Mouse (Mus musculus): ENCODE results near the gene Tcap. TPM values are rescaled to one million over a fixed set of nuclear protein-coding genes. Genes with fewer than 3 reads are reported as not detected.

Gene Tcap
- polyA plus RNA-seq, 1 experiment: 33.0 TPM

DNA sequence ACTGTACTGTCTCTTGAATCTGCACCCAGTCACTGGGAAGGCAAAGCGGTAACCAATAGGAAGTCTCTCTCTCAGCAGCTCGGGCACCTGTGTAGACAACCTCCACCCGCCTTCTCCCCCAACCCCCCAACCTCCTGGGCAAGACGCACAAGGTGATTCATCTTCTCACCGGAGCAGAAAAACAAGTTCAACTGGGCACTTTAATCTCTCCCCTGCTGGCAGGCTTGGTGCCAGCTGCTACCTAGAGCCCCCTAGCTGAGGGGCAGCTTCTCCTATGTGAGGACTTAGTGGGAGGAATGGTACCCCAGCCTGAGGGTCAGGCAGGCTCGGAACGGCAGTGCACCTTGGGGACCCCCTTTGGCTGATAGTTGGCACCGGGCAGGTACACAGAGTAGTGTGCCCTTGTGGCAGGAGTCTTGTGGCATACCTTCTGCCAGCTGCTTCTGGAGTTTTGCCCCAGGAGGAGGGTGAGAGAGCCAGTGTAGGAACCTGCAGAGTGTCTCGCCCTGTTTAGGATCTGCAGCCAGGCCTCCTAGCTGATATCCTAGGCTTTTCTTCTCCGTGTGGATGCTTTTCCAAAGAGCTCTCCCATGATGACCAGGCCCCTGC lies 35.4 kb downstream of the Tcap start:
- H3K4me3 ChIP-seq (ENCODE audit: insufficient read depth, low read depth, low read length): no peak overlapping the region
- H3K4me1 ChIP-seq (ENCODE audit: control insufficient read depth, insufficient read depth, low read length): peaks cover 42% of the 10 kb centered on the region
- WGBS: 35% methylated on average over 10 of the region's 10 CpGs
- H3K27ac ChIP-seq (ENCODE audit: insufficient read depth, low read depth, low read length): peak overlapping the region; percentile 81
- no peak for TF ChIP-seq POLR2A (IDR thresholded peaks at IDR 0.05; ENCODE audit: low read depth, low read length)
- no peak for TF ChIP-seq CTCF (conservative IDR thresholded peaks at IDR 0.05; ENCODE audit: insufficient read depth, insufficient read length, low read depth, low read length)
- peak; percentile 87 for DNase-seq
- H3K27me3 ChIP-seq (replicated peaks; ENCODE audit: control insufficient read depth, insufficient read depth, low read length): no peaks in the 10 kb centered on the region
- H3K36me3 ChIP-seq (ENCODE audit: control insufficient read depth, insufficient read depth, low read length): peaks cover 2% of the 10 kb centered on the region; the same call in 1 of the 2 replicates

DNA sequence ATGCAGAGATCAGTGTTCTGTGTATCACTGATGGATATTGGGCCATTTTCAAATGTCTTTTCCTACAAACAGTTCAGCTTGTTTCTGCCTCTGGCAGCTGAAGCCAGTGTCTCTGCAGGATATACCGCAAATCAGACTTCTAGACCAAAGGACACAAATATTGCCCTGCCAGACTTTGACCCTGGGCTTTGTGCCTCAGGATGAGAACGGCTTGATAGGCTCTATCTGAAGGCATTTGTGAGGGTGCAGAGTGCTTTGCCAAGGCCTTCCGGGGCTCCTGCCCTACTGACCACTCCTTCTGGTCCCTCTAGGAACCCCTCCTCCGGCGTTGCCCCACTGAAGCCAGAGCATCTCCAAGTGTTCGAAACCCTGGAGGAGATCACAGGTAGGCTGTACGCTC lies 43.0 kb downstream of the Tcap start:
- 70% methylated on average over 7 of the region's 7 CpGs for WGBS
- DNase-seq: peak; percentile 84
- Histone ChIP-seq H3K4me3 (ENCODE audit: insufficient read depth, low read depth, low read length) (no peak overlapping the region), H3K27me3 (replicated peaks; ENCODE audit: control insufficient read depth, insufficient read depth, low read length) (no peaks in the 10 kb centered on the region), H3K36me3 (ENCODE audit: control insufficient read depth, insufficient read depth, low read length) (peaks cover 5% of the 10 kb centered on the region), H3K4me1 (ENCODE audit: control insufficient read depth, insufficient read depth, low read length) (peaks cover 5% of the 10 kb centered on the region; the same call in 1 of the 2 replicates), H3K27ac (ENCODE audit: insufficient read depth, low read depth, low read length) (peak overlapping the region; percentile 48; the same call in 1 of the 2 replicates)
- TF ChIP-seq POLR2A (IDR thresholded peaks at IDR 0.05; ENCODE audit: low read depth, low read length) (no peak), CTCF (conservative IDR thresholded peaks at IDR 0.05; ENCODE audit: insufficient read depth, insufficient read length, low read depth, low read length) (no peak)

- Histone ChIP-seq H3K27me3 (replicated peaks; ENCODE audit: control insufficient read depth, insufficient read depth, low read length) (no peaks in the 10 kb centered on the region), H3K36me3 (ENCODE audit: control insufficient read depth, insufficient read depth, low read length) (peaks cover 6% of the 10 kb centered on the region), H3K4me1 (ENCODE audit: control insufficient read depth, insufficient read depth, low read length) (peaks cover 5% of the 10 kb centered on the region; the same call in 1 of the 2 replicates), H3K4me3 (ENCODE audit: insufficient read depth, low read depth, low read length) (no peak overlapping the region), H3K27ac (ENCODE audit: insufficient read depth, low read depth, low read length) (no peak overlapping the region)
- no peak for DNase-seq
- TF ChIP-seq CTCF (conservative IDR thresholded peaks at IDR 0.05; ENCODE audit: insufficient read depth, insufficient read length, low read depth, low read length): no peak
- TF ChIP-seq POLR2A (IDR thresholded peaks at IDR 0.05; ENCODE audit: low read depth, low read length): no peak
- 79% methylated on average over 5 of the region's 5 CpGs for WGBS
These were observed 44.8 kb downstream of the Tcap start for GRCm38 (mm10) chr11:98428436-98428835.

DNA sequence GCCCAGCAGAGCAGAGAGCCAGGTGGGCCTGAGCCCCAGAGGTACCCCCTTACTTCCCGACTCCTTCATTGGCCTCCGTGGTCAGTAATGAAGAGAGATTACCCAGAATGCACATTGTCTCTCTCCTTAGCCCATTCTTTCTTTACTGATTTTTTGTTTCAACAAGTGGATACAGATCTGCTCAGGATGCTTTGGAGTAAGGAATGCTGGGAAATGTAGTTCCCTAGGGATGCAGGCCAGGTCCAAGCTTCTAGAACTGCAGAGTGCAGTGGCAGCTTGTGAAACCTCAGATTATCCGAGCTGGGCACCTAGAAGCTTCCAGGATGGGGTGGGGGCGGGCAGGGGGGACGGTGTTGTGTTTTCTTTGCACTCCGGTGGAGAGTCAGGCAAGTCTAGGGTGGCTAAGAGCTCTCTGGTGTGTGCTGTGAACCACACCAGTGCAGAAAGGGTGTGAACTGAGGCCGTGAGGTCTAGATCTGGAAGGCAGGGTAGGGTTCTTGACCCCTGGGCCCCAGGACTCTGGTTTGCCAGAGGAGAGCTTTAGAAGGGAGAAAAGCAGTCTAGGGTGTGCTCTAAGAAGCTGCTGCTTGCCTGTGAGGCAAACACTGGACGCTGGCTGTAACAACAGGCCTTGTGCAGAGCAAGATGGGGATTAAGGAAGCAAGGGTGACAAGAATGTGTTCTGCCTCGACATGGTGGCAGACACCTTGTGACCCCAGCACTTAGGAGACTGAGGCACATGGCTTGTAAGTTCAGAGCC lies 48.3 kb downstream of the Tcap start:
- TF ChIP-seq CTCF (conservative IDR thresholded peaks at IDR 0.05; ENCODE audit: insufficient read depth, insufficient read length, low read depth, low read length) (no peak), POLR2A (IDR thresholded peaks at IDR 0.05; ENCODE audit: low read depth, low read length) (no peak)
- Histone ChIP-seq H3K27ac (ENCODE audit: insufficient read depth, low read depth, low read length) (no peak overlapping the region), H3K4me3 (ENCODE audit: insufficient read depth, low read depth, low read length) (no peak overlapping the region), H3K36me3 (ENCODE audit: control insufficient read depth, insufficient read depth, low read length) (peaks cover 4% of the 10 kb centered on the region), H3K27me3 (replicated peaks; ENCODE audit: control insufficient read depth, insufficient read depth, low read length) (no peaks in the 10 kb centered on the region), H3K4me1 (ENCODE audit: control insufficient read depth, insufficient read depth, low read length) (no peaks in the 10 kb centered on the region; the same call in 1 of the 2 replicates)
- WGBS: 83% methylated on average over 9 of the region's 9 CpGs
- no peak for DNase-seq

Other genes starting within 250 kb of the Tcap start
- gene Fbxl20, start 233.4 kb upstream of the Tcap start, polyA plus RNA-seq (2012; rRNA removed): 15.3 and 17.4 TPM in 2 replicates
- gene Med1, start 190.5 kb upstream of the Tcap start, polyA plus RNA-seq (2012; rRNA removed): 11.8 and 13.0 TPM in 2 replicates
- 11.4 and 12.0 TPM in 2 replicates for gene Cdk12, start 180.8 kb upstream of the Tcap start, polyA plus RNA-seq (2012; rRNA removed)
- gene Neurod2, start 54.2 kb upstream of the Tcap start, polyA plus RNA-seq (2012; rRNA removed): not detected in 2 replicates
- 84.7 and 94.6 TPM in 2 replicates for gene Ppp1r1b, start 35.4 kb upstream of the Tcap start, polyA plus RNA-seq (2012; rRNA removed)
- gene Stard3, start 25.4 kb upstream of the Tcap start, polyA plus RNA-seq (2012; rRNA removed): 59.1 and 74.9 TPM in 2 replicates
- not detected in 2 replicates for gene Pnmt, start 2.6 kb downstream of the Tcap start, polyA plus RNA-seq (2012; rRNA removed)
- gene Pgap3, start 16.7 kb downstream of the Tcap start, polyA plus RNA-seq (2012; rRNA removed): 32.2 and 35.4 TPM in 2 replicates
- 44.8 and 55.9 TPM in 2 replicates for gene Erbb2, start 28.7 kb downstream of the Tcap start, polyA plus RNA-seq (2012; rRNA removed)
- gene Mien1, start 55.2 kb downstream of the Tcap start, polyA plus RNA-seq (2012; rRNA removed): 126 and 179 TPM in 2 replicates
- 143 and 160 TPM in 2 replicates for gene Grb7, start 62.6 kb downstream of the Tcap start, polyA plus RNA-seq (2012; rRNA removed)
- gene Ikzf3, start 162.2 kb downstream of the Tcap start, polyA plus RNA-seq (2012; rRNA removed): 0.58 and 3.9 TPM in 2 replicates
- gene Zpbp2, start 167.3 kb downstream of the Tcap start, polyA plus RNA-seq (2012; rRNA removed): 0.26 and 0.34 TPM in 2 replicates
- 57.2 and 60.2 TPM in 2 replicates for gene Ormdl3, start 203.6 kb downstream of the Tcap start, polyA plus RNA-seq (2012; rRNA removed)
- not detected in 2 replicates for gene Lrrc3c, start 214.5 kb downstream of the Tcap start, polyA plus RNA-seq (2012; rRNA removed)
- not detected in 2 replicates for gene Gm12355, start 241.8 kb downstream of the Tcap start, polyA plus RNA-seq (2012; rRNA removed)
- gene Gsdma3, start 242.5 kb downstream of the Tcap start, polyA plus RNA-seq (2012; rRNA removed): not detected in 2 replicates

Measured in kidney, adult 2 months (tissue).